Comparison of ENCODE assay signal across 1 mouse cellular context in the genomic region with DNA sequence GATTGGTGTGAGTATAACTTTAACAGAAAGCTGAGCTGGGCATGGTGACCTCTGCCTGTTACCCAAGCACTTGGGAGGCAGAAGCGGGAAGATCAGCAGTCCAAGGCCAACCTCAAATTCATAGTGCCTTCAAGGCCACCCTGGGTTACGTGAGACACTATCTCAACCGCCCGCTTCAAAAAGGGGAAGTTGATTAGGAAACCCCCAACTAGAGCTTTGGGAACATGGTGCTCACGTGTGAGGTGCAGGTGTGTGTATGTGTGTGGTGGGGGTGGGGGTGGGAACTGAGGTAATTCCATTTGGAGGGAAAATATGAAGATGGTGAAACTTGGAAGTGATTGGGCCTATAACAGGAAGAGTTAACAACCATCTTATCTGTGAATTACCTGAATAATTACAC.
TF ChIP-seq lines count a peak whose summit lies in the region.

No protein-coding gene starts in this region.

TF ChIP-seq in MEL, 35 proteins besides CTCF, POLR2A, EP300 and RAD21 (continued from another document):
- peak; percentile 99 for TF ChIP-seq BHLHE40 (IDR thresholded peaks at IDR 0.05; ENCODE audit: borderline replicate concordance, low read depth, low read length)
- peak; percentile 72 for TF ChIP-seq GATA1 (IDR thresholded peaks at IDR 0.05; ENCODE audit: low read depth, low read length)
- peak; percentile 73 for TF ChIP-seq CHD2 (IDR thresholded peaks at IDR 0.05; ENCODE audit: low read length)
- no peak for TF ChIP-seq CHD1 (IDR thresholded peaks at IDR 0.05; ENCODE audit: low read depth, low read length)
- TF ChIP-seq TAL1 (IDR thresholded peaks at IDR 0.05; ENCODE audit: low read length) = no peak
- TF ChIP-seq HCFC1 (IDR thresholded peaks at IDR 0.05; ENCODE audit: low read depth, low read length) = peak; percentile 60
- no peak; the same call in 1 of the 2 replicates for TF ChIP-seq ZKSCAN1 (IDR thresholded peaks at IDR 0.05; ENCODE audit: low read depth, low read length)
- no peak for TF ChIP-seq MEF2A (IDR thresholded peaks at IDR 0.05; ENCODE audit: extremely low read depth, insufficient replicate concordance, low read depth, low read length, poor library complexity, severe bottlenecking)
- TF ChIP-seq NRF1 (IDR thresholded peaks at IDR 0.05; ENCODE audit: insufficient read depth, low read depth, low read length, poor library complexity, severe bottlenecking) = 0 out of 2 replicates have a peak, but pooled peaks have one; percentile 8
- peak; percentile 96 for TF ChIP-seq ETS1 (IDR thresholded peaks at IDR 0.05; ENCODE audit: low read depth, low read length)
- no peak for TF ChIP-seq GABPA (IDR thresholded peaks at IDR 0.05; ENCODE audit: low read depth, low read length)
- TF ChIP-seq ZC3H11A (IDR thresholded peaks at IDR 0.05; ENCODE audit: low read depth, low read length) = no peak
- no peak; the same call in 1 of the 2 replicates for TF ChIP-seq NELFE (IDR thresholded peaks at IDR 0.05; ENCODE audit: low read depth, low read length)
- peak; percentile 80 for TF ChIP-seq USF1 (IDR thresholded peaks at IDR 0.05; ENCODE audit: low read depth, low read length)
- TF ChIP-seq MYB (IDR thresholded peaks at IDR 0.05; ENCODE audit: low read depth, low read length) = peak; percentile 88
- peak; percentile 88 for TF ChIP-seq MXI1 (IDR thresholded peaks at IDR 0.05; ENCODE audit: low read depth, low read length)
